10 mouse cellular contexts compared by ENCODE assay signal in the genomic region with DNA sequence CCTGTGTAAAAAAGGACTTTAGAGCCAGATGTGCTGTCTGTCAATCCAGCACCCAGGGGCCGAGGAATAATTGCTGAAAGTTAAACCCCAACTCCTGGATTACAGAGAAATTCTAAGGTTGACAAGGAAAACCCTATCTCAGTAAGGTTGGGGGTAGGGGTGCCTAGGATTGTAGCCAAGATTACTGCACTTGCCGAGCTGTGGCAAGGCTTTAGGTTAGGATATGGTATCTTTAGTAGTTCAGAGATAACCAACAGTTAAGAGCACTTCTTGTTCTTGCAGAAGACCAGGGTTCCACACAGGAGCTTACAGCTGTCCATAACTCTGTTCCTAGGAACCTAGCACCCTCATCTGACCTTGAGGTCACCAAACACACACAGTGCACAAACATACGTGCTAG. TPM values are rescaled to one million over a fixed set of nuclear protein-coding genes. Genes with fewer than 3 reads are reported as not detected.
DNase-seq lines count a peak whose midpoint lies in the region; ATAC-seq and TF ChIP-seq lines count a peak whose summit lies in the region.
"Had no signal": no experiment of that assay in that cellular context is flagged by ENCODE, and none has a peak within 500 bp of the region (broad histone marks: within the 10 kb centered on the region; RNA-seq: fewer than 3 reads in every experiment).

No protein-coding gene starts in this region.

- H3K27ac ChIP-seq in heart, embryonic 14.5 days (replicated peaks in 1 of 2; ENCODE audit: control insufficient read depth in 1 of 2, insufficient read depth in 1 of 2, low read depth in 2 of 2, low read length in 2 of 2): no peak overlapping the region
- H3K27ac ChIP-seq in neural tube, embryonic 12.5 days: no peak overlapping the region
- H3K27ac ChIP-seq in hindbrain, postnatal 0 days: no peak overlapping the region
- H3K27ac ChIP-seq in stomach, embryonic 16.5 days (ENCODE audit: low read length): no peak overlapping the region
- no peak overlapping the region; the same call in 1 of the 2 replicates for H3K27ac ChIP-seq in layer of hippocampus, adult 2 months

- peak overlapping the region; percentile 80 for H3K4me2 ChIP-seq in heart, embryonic 14.5 days (ENCODE audit: low read length)
- peak overlapping the region; percentile 91 for H3K4me2 ChIP-seq in neural tube, embryonic 12.5 days (replicated peaks)
- H3K4me2 ChIP-seq in hindbrain, postnatal 0 days (ENCODE audit: low read depth, low read length): peak overlapping the region; percentile 70; the same call in 1 of the 2 replicates
- H3K4me2 ChIP-seq in stomach, embryonic 16.5 days (ENCODE audit: low read depth, low read length): peak overlapping the region; percentile 84

- H3K36me3 ChIP-seq in heart, embryonic 14.5 days (ENCODE audit: control insufficient read depth, insufficient read depth, low read length): peaks cover 7% of the 10 kb centered on the region; the same call in 1 of the 2 replicates
- H3K36me3 ChIP-seq in neural tube, embryonic 12.5 days: no peaks in the 10 kb centered on the region
- no peaks in the 10 kb centered on the region for H3K36me3 ChIP-seq in hindbrain, postnatal 0 days (ENCODE audit: insufficient read depth, low read length)
- H3K36me3 ChIP-seq in stomach, embryonic 16.5 days (ENCODE audit: control insufficient read depth, insufficient read depth, low read length): no peaks in the 10 kb centered on the region

- H3K4me1 ChIP-seq in heart, embryonic 14.5 days (ENCODE audit: control insufficient read depth in 2 of 2, insufficient read depth in 2 of 2, low read length in 2 of 2): peaks cover 4 to 22% of the 10 kb centered on the region in 2 experiments; a peak in 2 of 4 replicates
- peaks cover 21% of the 10 kb centered on the region for H3K4me1 ChIP-seq in neural tube, embryonic 12.5 days
- H3K4me1 ChIP-seq in hindbrain, postnatal 0 days (ENCODE audit: insufficient read depth, low read length): peaks cover 7% of the 10 kb centered on the region; the same call in 1 of the 2 replicates
- peaks cover 20% of the 10 kb centered on the region for H3K4me1 ChIP-seq in stomach, embryonic 16.5 days (ENCODE audit: control insufficient read depth, insufficient read depth, low read length)

- peak overlapping the region in 1 of 2 experiments; percentile 100; a peak in 1 of 4 replicates for H3K4me3 ChIP-seq in heart, embryonic 14.5 days (ENCODE audit: control insufficient read depth in 1 of 2, insufficient read depth in 1 of 2, low read depth in 1 of 2, low read length in 2 of 2)
- H3K4me3 ChIP-seq in neural tube, embryonic 12.5 days: no peak overlapping the region
- H3K4me3 ChIP-seq in hindbrain, postnatal 0 days (ENCODE audit: low read length): no peak overlapping the region
- no peak overlapping the region for H3K4me3 ChIP-seq in stomach, embryonic 16.5 days (replicated peaks; ENCODE audit: low read length)
- H3K4me3 ChIP-seq in layer of hippocampus, adult 2 months: no peak overlapping the region; the same call in 1 of the 2 replicates

- H3K9ac ChIP-seq in heart, embryonic 14.5 days (ENCODE audit: low read length): peak overlapping the region; percentile 90
- H3K9ac ChIP-seq in neural tube, embryonic 12.5 days: no peak overlapping the region
- H3K9ac ChIP-seq in hindbrain, postnatal 0 days (replicated peaks; ENCODE audit: low read length): no peak overlapping the region
- H3K9ac ChIP-seq in stomach, embryonic 16.5 days (ENCODE audit: low read length): peak overlapping the region; percentile 37

- TF ChIP-seq CTCF in hindbrain, postnatal 0 days (IDR thresholded peaks at IDR 0.05; ENCODE audit: low read depth): no peak
- TF ChIP-seq CTCF in layer of hippocampus, adult 2 months (conservative IDR thresholded peaks at IDR 0.05): no peak

- no peak for ATAC-seq in heart, embryonic 14.5 days (ENCODE audit: insufficient number of reproducible peaks, insufficient read depth, low FRiP score, low read depth)
- no peak for ATAC-seq in neural tube, embryonic 12.5 days (ENCODE audit: low FRiP score, low read depth)
- ATAC-seq in hindbrain, postnatal 0 days: no peak
- ATAC-seq in stomach, embryonic 16.5 days (ENCODE audit: insufficient read depth, low FRiP score): no peak

- no peaks in the 10 kb centered on the region for H3K9me3 ChIP-seq in heart, embryonic 14.5 days (ENCODE audit: control insufficient read depth, low read length)
- no peaks in the 10 kb centered on the region for H3K9me3 ChIP-seq in neural tube, embryonic 12.5 days
- H3K9me3 ChIP-seq in hindbrain, postnatal 0 days (ENCODE audit: low read length): no peaks in the 10 kb centered on the region
- H3K9me3 ChIP-seq in stomach, embryonic 16.5 days (replicated peaks; ENCODE audit: control insufficient read depth, low read length): no peaks in the 10 kb centered on the region

- WGBS in heart, embryonic 14.5 days: 49% methylated on average over 3 of the region's 3 CpGs
- WGBS in neural tube, embryonic 12.5 days: 80% methylated on average over 3 of the region's 3 CpGs
- WGBS in hindbrain, postnatal 0 days: 63% methylated on average over 3 of the region's 3 CpGs
- 62% methylated on average over 3 of the region's 3 CpGs for WGBS in stomach, embryonic 16.5 days

- no peaks in the 10 kb centered on the region for H3K27me3 ChIP-seq in heart, embryonic 14.5 days (ENCODE audit: control insufficient read depth, insufficient read depth, low read length)
- no peaks in the 10 kb centered on the region for H3K27me3 ChIP-seq in neural tube, embryonic 12.5 days (replicated peaks)
- H3K27me3 ChIP-seq in hindbrain, postnatal 0 days (ENCODE audit: insufficient read depth, low read length): no peaks in the 10 kb centered on the region
- no peaks in the 10 kb centered on the region for H3K27me3 ChIP-seq in stomach, embryonic 16.5 days (ENCODE audit: control insufficient read depth, insufficient read depth, low read length)

- DNase-seq in heart, adult 9 months (ENCODE audit: low spot score in 2 of 2): no peak
- no peak for DNase-seq in neural tube, embryonic 10.5 days (ENCODE audit: extremely low spot score, low spot score)
- no peak for DNase-seq in hindbrain, postnatal 0 days (ENCODE audit: low spot score)
- DNase-seq in layer of hippocampus, adult 2 months (ENCODE audit: low spot score in 2 of 2): no peak
- DNase-seq in gastrocnemius, postnatal 25 days: no peak
- DNase-seq: adrenal gland, adult 2 months; lung, postnatal 10 days had no signal

RNA-seq across cellular contexts. Expression of a gene that starts 1.6 kb away (rescaled TPM):
- polyA plus RNA-seq in heart, embryonic 14.5 days (2014; fragmentation: Nextera tagmentation; extraction: Ambion mirVana): 14.6 and 14.8 TPM in 2 replicates
- 30.5 and 31.3 TPM in 2 replicates for polyA plus RNA-seq in neural tube, embryonic 12.5 days (2016; fragmentation: Nextera tagmentation; extraction: Ambion mirVana)
- total RNA-seq in hindbrain, postnatal 0 days (2014; rRNA removed): 19.9 and 20.8 TPM in 2 replicates
- polyA plus RNA-seq in hindbrain, postnatal 0 days (2015; fragmentation: Nextera tagmentation; extraction: Ambion mirVana): 14.6 and 15.0 TPM in 2 replicates
- polyA plus RNA-seq in stomach, embryonic 16.5 days (2015; fragmentation: Nextera tagmentation; extraction: Ambion mirVana): 18.3 and 21.0 TPM in 2 replicates
- total RNA-seq in layer of hippocampus, adult 2 months (2021): 10 to 100 TPM; 10.5 to 10.8 TPM
- total RNA-seq in gastrocnemius, postnatal 25 days (2021): 1 to 10 TPM; 2.8 to 3.4 TPM

RNA-seq across cellular contexts. Expression of a gene that starts 8.9 kb away (rescaled TPM):
- polyA plus RNA-seq in heart, embryonic 14.5 days (2014; fragmentation: Nextera tagmentation; extraction: Ambion mirVana): 24.0 and 26.5 TPM in 2 replicates
- polyA plus RNA-seq in neural tube, embryonic 12.5 days (2016; fragmentation: Nextera tagmentation; extraction: Ambion mirVana): 32.2 and 36.2 TPM in 2 replicates
- 12.1 and 14.9 TPM in 2 replicates for total RNA-seq in hindbrain, postnatal 0 days (2014; rRNA removed)
- polyA plus RNA-seq in hindbrain, postnatal 0 days (2015; fragmentation: Nextera tagmentation; extraction: Ambion mirVana): 42.1 and 47.3 TPM in 2 replicates
- 31.8 and 35.7 TPM in 2 replicates for polyA plus RNA-seq in stomach, embryonic 16.5 days (2015; fragmentation: Nextera tagmentation; extraction: Ambion mirVana)
- total RNA-seq in layer of hippocampus, adult 2 months (2021): 10 to 100 TPM; 26.8 to 29.7 TPM
- 10 to 100 TPM; 27.5 to 29.3 TPM for total RNA-seq in gastrocnemius, postnatal 25 days (2021)

RNA-seq across cellular contexts. Expression of a gene that starts 10.9 kb away (rescaled TPM):
- polyA plus RNA-seq in heart, embryonic 14.5 days (2014; fragmentation: Nextera tagmentation; extraction: Ambion mirVana): 17.8 and 19.3 TPM in 2 replicates
- polyA plus RNA-seq in neural tube, embryonic 12.5 days (2016; fragmentation: Nextera tagmentation; extraction: Ambion mirVana): 7.2 and 7.6 TPM in 2 replicates
- total RNA-seq in hindbrain, postnatal 0 days (2014; rRNA removed): 12.3 and 14.0 TPM in 2 replicates
- polyA plus RNA-seq in hindbrain, postnatal 0 days (2015; fragmentation: Nextera tagmentation; extraction: Ambion mirVana): 4.5 and 4.8 TPM in 2 replicates
- 8.2 and 9.9 TPM in 2 replicates for polyA plus RNA-seq in stomach, embryonic 16.5 days (2015; fragmentation: Nextera tagmentation; extraction: Ambion mirVana)
- total RNA-seq in layer of hippocampus, adult 2 months (2021): 10 to 100 TPM; 19.4 to 23.2 TPM
- total RNA-seq in gastrocnemius, postnatal 25 days (2021): 10 to 100 TPM; 56.9 to 66.5 TPM

RNA-seq across cellular contexts. Expression of a gene that starts 29.8 kb away (rescaled TPM):
- polyA plus RNA-seq in heart, embryonic 14.5 days (2014; fragmentation: Nextera tagmentation; extraction: Ambion mirVana): 11.5 and 15.8 TPM in 2 replicates
- 17.8 and 20.4 TPM in 2 replicates for polyA plus RNA-seq in neural tube, embryonic 12.5 days (2016; fragmentation: Nextera tagmentation; extraction: Ambion mirVana)
- total RNA-seq in hindbrain, postnatal 0 days (2014; rRNA removed): 7.0 and 8.6 TPM in 2 replicates
- 10.7 and 16.2 TPM in 2 replicates for polyA plus RNA-seq in hindbrain, postnatal 0 days (2015; fragmentation: Nextera tagmentation; extraction: Ambion mirVana)
- 17.0 and 18.0 TPM in 2 replicates for polyA plus RNA-seq in stomach, embryonic 16.5 days (2015; fragmentation: Nextera tagmentation; extraction: Ambion mirVana)
- 10 to 100 TPM; 12.7 to 16.9 TPM for total RNA-seq in layer of hippocampus, adult 2 months (2021)
- total RNA-seq in gastrocnemius, postnatal 25 days (2021): 1 to 10 TPM; 2.5 TPM

RNA-seq across cellular contexts. Expression of a gene that starts 40.7 kb away (rescaled TPM):
- polyA plus RNA-seq in heart, embryonic 14.5 days (2014; fragmentation: Nextera tagmentation; extraction: Ambion mirVana): 0.09 and 0.20 TPM in 2 replicates
- 1.2 and 1.4 TPM in 2 replicates for polyA plus RNA-seq in neural tube, embryonic 12.5 days (2016; fragmentation: Nextera tagmentation; extraction: Ambion mirVana)
- 0.42 and 0.93 TPM in 2 replicates for total RNA-seq in hindbrain, postnatal 0 days (2014; rRNA removed)
- polyA plus RNA-seq in hindbrain, postnatal 0 days (2015; fragmentation: Nextera tagmentation; extraction: Ambion mirVana): 1.7 TPM in 2 replicates
- polyA plus RNA-seq in stomach, embryonic 16.5 days (2015; fragmentation: Nextera tagmentation; extraction: Ambion mirVana): 0.37 and 0.47 TPM in 2 replicates
- under 1 TPM; 0.69 to 0.76 TPM for total RNA-seq in layer of hippocampus, adult 2 months (2021)
- total RNA-seq in gastrocnemius, postnatal 25 days (2021): under 1 TPM; 0.84 to 0.86 TPM
- polyA plus RNA-seq: adrenal gland, adult 2 months had no signal

Comparison
In these comparisons a context has a peak if more than half of its experiments do, and no peak if none do; other contexts are left out.
1. H3K9ac ChIP-seq: peak in heart, embryonic 14.5 days (single experiment) and stomach, embryonic 16.5 days (single experiment); none in neural tube, embryonic 12.5 days (single experiment) and hindbrain, postnatal 0 days (single experiment).
2. Peak in every context shown above with its lines, with median percentiles within 50 percentile points of each other: H3K4me2 ChIP-seq.